Mouse (Mus musculus): ENCODE results near the gene Mark2. TPM values are rescaled to one million over a fixed set of nuclear protein-coding genes. Genes with fewer than 3 reads are reported as not detected.

Gene Mark2
- polyA plus RNA-seq, 1 experiment from 2014 or later = 51.9 TPM

DNA sequence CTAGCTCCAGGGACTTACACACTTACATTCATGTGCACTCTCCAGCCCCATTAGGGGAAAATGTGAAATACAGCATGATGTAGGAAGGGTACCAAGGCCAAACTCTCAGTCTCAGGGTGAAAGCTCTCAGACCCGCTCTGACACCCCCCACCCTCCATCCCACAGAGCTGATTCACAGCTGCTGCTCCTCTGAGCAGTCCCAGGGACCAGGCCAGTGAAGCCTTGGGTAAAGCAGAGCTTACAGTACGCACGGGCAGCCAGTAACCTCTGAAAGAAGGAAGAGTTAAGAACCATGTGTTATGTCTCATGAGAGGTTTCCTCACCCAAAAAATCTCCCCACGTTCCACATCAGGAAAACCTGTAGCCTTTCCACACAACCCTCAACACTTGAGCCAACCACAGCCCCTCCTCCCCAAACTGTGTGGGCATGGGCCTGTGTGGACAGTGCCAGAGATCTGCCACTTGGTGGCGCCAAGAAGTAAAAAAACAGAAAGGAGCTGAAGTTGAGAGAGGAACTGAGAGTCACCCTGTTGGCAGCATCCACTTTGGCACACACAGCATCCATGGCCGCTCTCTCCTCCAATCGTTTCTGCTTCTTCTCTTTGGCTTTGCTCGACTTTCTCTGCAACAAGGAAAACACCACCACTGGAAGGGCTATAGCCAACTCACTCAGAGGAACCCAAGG lies 107.0 kb downstream of the Mark2 start:
- Histone ChIP-seq H3K36me3 (ENCODE audit: control insufficient read depth, insufficient read depth, low read length) (peaks cover 62% of the 10 kb centered on the region), H3K27me3 (ENCODE audit: control insufficient read depth, insufficient read depth, low read length) (no peaks in the 10 kb centered on the region), H3K4me1 (ENCODE audit: control insufficient read depth, insufficient read depth, low read length) (peaks cover 1% of the 10 kb centered on the region; the same call in 1 of the 2 replicates), H3K4me2 (replicated peaks; ENCODE audit: low read depth, low read length) (no peak overlapping the region), H3K4me3 (ENCODE audit: low read length) (no peak overlapping the region), H3K9ac (ENCODE audit: low read depth, low read length) (no peak overlapping the region), H3K9me3 (ENCODE audit: control insufficient read depth, low read length) (no peaks in the 10 kb centered on the region), H3K27ac (ENCODE audit: low read depth, low read length) (no peak overlapping the region)
- 64% methylated on average over 8 of the region's 8 CpGs for whole genome bisulfite sequencing
- peak; percentile 88 for ATAC-seq (ENCODE audit: low FRiP score, low TSS enrichment)

DNA sequence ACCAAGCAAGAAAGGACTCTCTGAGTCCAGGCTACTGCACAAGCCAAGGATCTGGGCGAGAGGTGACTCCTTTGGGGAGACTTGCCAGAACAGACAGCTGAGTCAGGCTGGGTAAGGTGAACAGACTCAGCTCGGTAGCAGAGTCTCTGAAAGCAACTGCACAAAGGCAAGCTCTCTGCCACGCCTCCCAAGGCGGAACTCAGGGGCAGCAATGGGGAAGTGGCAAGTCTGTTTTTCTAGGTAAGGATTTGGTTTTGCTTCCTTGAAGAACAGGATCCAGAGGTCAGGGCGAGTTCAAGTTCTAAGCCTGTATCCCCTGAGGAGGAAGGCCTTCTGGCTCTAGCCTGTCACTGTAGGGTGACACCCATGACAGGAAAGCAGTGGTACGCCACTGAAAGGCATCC lies 115.1 kb downstream of the Mark2 start:
- Histone ChIP-seq H3K4me3 (ENCODE audit: low read length) (no peak overlapping the region), H3K27me3 (ENCODE audit: control insufficient read depth, insufficient read depth, low read length) (no peaks in the 10 kb centered on the region), H3K9ac (ENCODE audit: low read depth, low read length) (no peak overlapping the region), H3K27ac (ENCODE audit: low read depth, low read length) (no peak overlapping the region), H3K9me3 (ENCODE audit: control insufficient read depth, low read length) (no peaks in the 10 kb centered on the region), H3K4me1 (ENCODE audit: control insufficient read depth, insufficient read depth, low read length) (no peaks in the 10 kb centered on the region), H3K36me3 (ENCODE audit: control insufficient read depth, insufficient read depth, low read length) (peaks cover 53% of the 10 kb centered on the region), H3K4me2 (replicated peaks; ENCODE audit: low read depth, low read length) (no peak overlapping the region)
- ATAC-seq (ENCODE audit: low FRiP score, low TSS enrichment) = no peak
- 80% methylated on average over 6 of the region's 6 CpGs for WGBS

Other genes with a start within 250 kb of the Mark2 start
- gene Flrt1, start 236.1 kb downstream of the Mark2 start, polyA plus RNA-seq (2014; fragmentation: Nextera tagmentation; extraction: Ambion mirVana) = 3.0 and 5.5 TPM in 2 replicates
- 237 and 255 TPM in 2 replicates for gene Otub1, start 135.5 kb downstream of the Mark2 start, polyA plus RNA-seq (2014; fragmentation: Nextera tagmentation; extraction: Ambion mirVana)
- 1,171 and 1,487 TPM in 2 replicates for gene Cox8a, start 124.2 kb downstream of the Mark2 start, polyA plus RNA-seq (2014; fragmentation: Nextera tagmentation; extraction: Ambion mirVana)
- 57.8 and 90.7 TPM in 2 replicates for gene Naa40, start 100.7 kb downstream of the Mark2 start, polyA plus RNA-seq (2014; fragmentation: Nextera tagmentation; extraction: Ambion mirVana)
- 9.8 and 16.0 TPM in 2 replicates for gene Rcor2, start 74.5 kb downstream of the Mark2 start, polyA plus RNA-seq (2014; fragmentation: Nextera tagmentation; extraction: Ambion mirVana)
- gene Spindoc, start 41.1 kb upstream of the Mark2 start, polyA plus RNA-seq (2014; fragmentation: Nextera tagmentation; extraction: Ambion mirVana) = 24.5 and 35.8 TPM in 2 replicates
- gene 2700081O15Rik, start 75.8 kb upstream of the Mark2 start, polyA plus RNA-seq (2014; fragmentation: Nextera tagmentation; extraction: Ambion mirVana) = 9.8 and 10.4 TPM in 2 replicates
- 127 and 131 TPM in 2 replicates for gene Rtn3, start 141.4 kb upstream of the Mark2 start, polyA plus RNA-seq (2014; fragmentation: Nextera tagmentation; extraction: Ambion mirVana)
- 12.5 and 17.7 TPM in 2 replicates for gene Atl3, start 152.2 kb upstream of the Mark2 start, polyA plus RNA-seq (2014; fragmentation: Nextera tagmentation; extraction: Ambion mirVana)
- gene Pla2g16, start 215.6 kb upstream of the Mark2 start, polyA plus RNA-seq (2014; fragmentation: Nextera tagmentation; extraction: Ambion mirVana) = 7.4 and 8.1 TPM in 2 replicates

Data from kidney, embryonic 14.5 days (tissue).